Mouse (Mus musculus) liver, adult 2 months (tissue): ENCODE measurements around the gene Znrf2.
"Not testable (repeated sequence)": the region's sequence is repeated elsewhere in the genome, so short reads cannot be mapped to it uniquely, and the experiment has no call there.

Source experiments
- CTCF ChIP-seq: fragments of 200-500 bp; IDR thresholded peaks from 2 replicates; pipeline ENCODE4 v1.5.1; 2011; ENCODE audit warnings: low read depth, low read length, control low read depth
- POLR2A ChIP-seq: fragments of 200-500 bp; IDR thresholded peaks from 2 replicates; pipeline ENCODE4 v1.6.1; 2011; ENCODE audit warnings: low read length, control low read depth; ENCODE audit not compliant: insufficient read depth; ENCODE audit errors: extremely low read depth

DNA sequence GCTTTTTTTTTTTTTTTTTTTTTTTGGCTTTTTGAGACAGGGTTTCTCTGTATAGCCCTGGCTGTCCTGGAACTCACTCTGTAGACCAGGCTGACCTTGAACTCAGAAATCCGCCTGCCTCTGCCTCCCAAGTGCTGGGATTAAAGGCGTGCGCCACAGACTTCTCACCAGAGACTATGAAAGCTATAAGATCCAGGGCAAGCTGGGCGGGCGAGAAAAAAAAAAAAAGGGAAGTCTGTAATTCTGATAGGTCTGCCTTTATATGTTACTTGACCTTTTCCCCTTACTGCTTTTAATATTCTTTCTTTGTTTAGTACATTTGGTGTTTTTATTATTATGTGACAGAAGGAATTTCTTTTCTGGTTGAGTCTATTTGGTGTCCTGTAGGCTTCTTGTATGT is 42.4 kb downstream of the Znrf2 start:
- TF ChIP-seq POLR2A, CTCF: not testable (repeated sequence)
